9 mouse cellular contexts compared by ENCODE assay signal in genomic region chr7:51510671-51511651, GRCm38 (mm10). TPM values are rescaled to one million over a fixed set of nuclear protein-coding genes. Genes with fewer than 3 reads are reported as not detected.
A peak's percentile ranks its signal among the peaks of the same experiment; 100 is the strongest.
DNase-seq lines count a peak whose midpoint lies in the region; ATAC-seq and TF ChIP-seq lines count a peak whose summit lies in the region.
"Had no signal": no experiment of that assay in that cellular context is flagged by ENCODE, and none has a peak within 500 bp of the region (broad histone marks: within the 10 kb centered on the region; RNA-seq: fewer than 3 reads in every experiment).

Gene Ano5 (plus strand): TSS chr7:51511029.

- H3K4me1 ChIP-seq in kidney, adult 2 months (ENCODE audit: control insufficient read depth, insufficient read depth, low read length): no peaks in the 10 kb centered on the region
- peaks cover 10% of the 10 kb centered on the region; the same call in 1 of the 2 replicates for H3K4me1 ChIP-seq in midbrain, embryonic 13.5 days (replicated peaks)
- H3K4me1 ChIP-seq in small intestine, adult 2 months (ENCODE audit: control insufficient read depth, insufficient read depth, insufficient read length, low read length): no peaks in the 10 kb centered on the region
- H3K4me1 ChIP-seq: megakaryocyte, embryonic 14.5 days had no signal

- 2% methylated on average over 45 of the region's 45 CpGs for WGBS in kidney, adult 2 months
- 1% methylated on average over 45 of the region's 45 CpGs for WGBS in midbrain, embryonic 13.5 days
- 7% methylated on average over 45 of the region's 45 CpGs for WGBS in small intestine, adult 2 months

- no peak within 1 kb of the TSS for H3K27ac ChIP-seq in kidney, adult 2 months (ENCODE audit: insufficient read depth, low read depth, low read length)
- H3K27ac ChIP-seq in midbrain, embryonic 13.5 days: no peak within 1 kb of the TSS
- H3K27ac ChIP-seq in small intestine, adult 2 months (ENCODE audit: insufficient read depth, low read depth, low read length): no peak within 1 kb of the TSS

- DNase-seq in adrenal gland, adult 8-10 months: peak; percentile 3
- peak; percentile 61 for DNase-seq in embryo, embryonic 9.5 days (ENCODE audit: extremely low spot score)
- DNase-seq in gastrocnemius, postnatal 4 days (ENCODE audit: low spot score in 2 of 2): peak; percentile 26 to 29
- DNase-seq in kidney, adult 2 months: peak; percentile 89
- peak; percentile 78 for DNase-seq in left cerebral cortex, postnatal 4 days
- no peak for DNase-seq in thymus, postnatal 4 days

- no peak for TF ChIP-seq POLR2A in kidney, adult 2 months (IDR thresholded peaks at IDR 0.05; ENCODE audit: low read depth, low read length)
- no peak for TF ChIP-seq POLR2A in small intestine, adult 2 months (IDR thresholded peaks at IDR 0.05; ENCODE audit: low read depth, low read length)

- no peak for TF ChIP-seq CTCF in kidney, adult 2 months (conservative IDR thresholded peaks at IDR 0.05; ENCODE audit: insufficient read depth, insufficient read length, low read depth, low read length)
- no peak for TF ChIP-seq CTCF in small intestine, adult 2 months (IDR thresholded peaks at IDR 0.05; ENCODE audit: extremely low read depth, insufficient read length, insufficient replicate concordance, low read depth, low read length)

- H3K27me3 ChIP-seq in kidney, adult 2 months (replicated peaks; ENCODE audit: control insufficient read depth, insufficient read depth, low read length): no peaks in the 10 kb centered on the region
- peaks cover 15% of the 10 kb centered on the region; the same call in 1 of the 2 replicates for H3K27me3 ChIP-seq in midbrain, embryonic 13.5 days
- H3K27me3 ChIP-seq in small intestine, adult 2 months (ENCODE audit: control insufficient read depth, insufficient read depth, low read length): no peaks in the 10 kb centered on the region

- intact Hi-C loops in left cerebral cortex, postnatal 4 days (cut with DNase I): no loop called here

- H3K36me3 ChIP-seq in kidney, adult 2 months (ENCODE audit: control insufficient read depth, insufficient read depth, low read length): no peaks in the 10 kb centered on the region
- H3K36me3 ChIP-seq in midbrain, embryonic 13.5 days: no peaks in the 10 kb centered on the region
- no peaks in the 10 kb centered on the region for H3K36me3 ChIP-seq in small intestine, adult 2 months (ENCODE audit: control insufficient read depth, insufficient read depth, low read length)

- H3K9ac ChIP-seq in midbrain, embryonic 13.5 days (replicated peaks): peak within 1 kb of the TSS; percentile 70

- peak within 1 kb of the TSS; percentile 53 for H3K4me3 ChIP-seq in kidney, adult 2 months (ENCODE audit: insufficient read depth, low read depth, low read length)
- peak within 1 kb of the TSS; percentile 55 for H3K4me3 ChIP-seq in midbrain, embryonic 13.5 days (replicated peaks)
- H3K4me3 ChIP-seq in small intestine, adult 2 months (ENCODE audit: low read depth, low read length): peak within 1 kb of the TSS; percentile 51
- H3K4me3 ChIP-seq: megakaryocyte, embryonic 14.5 days had no signal

- peak; percentile 93 for ATAC-seq in midbrain, embryonic 13.5 days

- peak within 1 kb of the TSS; percentile 85 for H3K4me2 ChIP-seq in midbrain, embryonic 13.5 days (replicated peaks)

- no peaks in the 10 kb centered on the region for H3K9me3 ChIP-seq in midbrain, embryonic 13.5 days

RNA-seq across cellular contexts. Expression of gene Ano5, which starts in this region (rescaled TPM):
- under 1 TPM; 0.07 to 0.26 (median 0.20) TPM for total RNA-seq in adrenal gland, adult 8-10 months (2022)
- total RNA-seq in gastrocnemius, postnatal 4 days (2021): 10 to 100 TPM in 1 of 2 experiments, 1 to 10 TPM in 1; 9.7 to 10.3 TPM
- 0.64 and 0.91 TPM in 2 replicates for polyA plus RNA-seq in kidney, adult 2 months (2012; rRNA removed)
- 1 to 10 TPM in 1 of 2 experiments, under 1 TPM in 1; 0.82 to 1.7 TPM for total RNA-seq in left cerebral cortex, postnatal 4 days (2021)
- polyA plus RNA-seq in midbrain, embryonic 13.5 days (2015; fragmentation: Nextera tagmentation; extraction: Ambion mirVana): 0.75 and 0.98 TPM in 2 replicates
- polyA plus RNA-seq in small intestine, adult 2 months (2012; rRNA removed): 0.03 and 0.10 TPM in 2 replicates

Comparison
In these comparisons a context has a peak if more than half of its experiments do, and no peak if none do; other contexts are left out.
1. RNA of gene Ano5 (total RNA-seq): 9.7 to 10.3 TPM in gastrocnemius, postnatal 4 days; 0.82 to 1.7 TPM in left cerebral cortex, postnatal 4 days and 0.07 to 0.26 TPM in adrenal gland, adult 8-10 months; every median in the first group is over 4 times any median in the second.
2. Peak in DNase-seq in adrenal gland, adult 8-10 months; RNA of the gene not detected or under 1 TPM.
3. Peak in DNase-seq and H3K4me3 ChIP-seq in kidney, adult 2 months; RNA of the gene not detected or under 1 TPM.
4. Peak in ATAC-seq, H3K4me3 ChIP-seq, H3K9ac ChIP-seq and H3K4me2 ChIP-seq in midbrain, embryonic 13.5 days; RNA of the gene not detected or under 1 TPM.
5. Peak in every context shown above with its lines, with median percentiles within 50 percentile points of each other: H3K4me3 ChIP-seq.